Mouse (Mus musculus) right cerebral cortex, postnatal 36 days (tissue): Measurements from ENCODE around the gene Elp6.

Experiments used
- DNase-seq, 2 experiments: peaks; one replicate each; pipeline ENCODE4 v3.0.0; 2022; ENCODE audit warnings: low spot score in 2 of 2, mixed read lengths in 1 of 2

The Elp6 gene

DNA sequence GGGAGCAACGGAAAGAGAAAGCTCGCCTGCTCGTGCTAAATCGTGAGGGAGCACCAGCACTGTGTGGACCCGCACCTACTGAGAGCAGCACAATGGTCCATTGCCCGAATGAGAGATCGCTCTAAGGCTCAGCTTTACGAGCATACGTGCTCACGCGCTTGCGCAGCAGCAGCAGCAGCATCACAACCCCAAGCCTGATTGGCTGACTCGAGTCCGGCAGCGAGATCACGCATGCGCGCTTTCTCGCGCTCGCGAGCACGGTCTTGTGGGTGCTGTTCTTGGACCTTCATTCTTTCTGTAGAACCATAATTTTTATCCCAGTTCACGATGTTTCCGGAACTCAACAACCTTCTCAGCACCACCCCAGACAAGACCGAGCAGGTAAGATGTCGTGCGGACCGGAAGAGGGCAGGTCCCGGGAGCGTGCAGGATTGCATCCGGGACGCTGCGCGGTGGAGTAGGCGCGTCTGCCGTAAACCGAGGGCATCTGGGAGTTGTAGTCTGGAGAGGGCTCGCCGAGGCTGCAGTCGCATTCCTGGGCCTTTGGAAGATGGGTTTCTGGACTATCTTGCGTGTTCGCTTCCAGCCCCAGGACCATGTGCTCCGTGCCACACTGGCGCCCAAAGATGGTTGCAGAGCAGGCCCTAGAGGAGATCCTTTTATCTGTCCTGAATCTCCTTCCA, at the start of gene Elp6:
Elp6 (plus strand) TSS at position 205 of the 683 bp plus-strand sequence.
- DNase-seq: peak; percentile 91

DNA sequence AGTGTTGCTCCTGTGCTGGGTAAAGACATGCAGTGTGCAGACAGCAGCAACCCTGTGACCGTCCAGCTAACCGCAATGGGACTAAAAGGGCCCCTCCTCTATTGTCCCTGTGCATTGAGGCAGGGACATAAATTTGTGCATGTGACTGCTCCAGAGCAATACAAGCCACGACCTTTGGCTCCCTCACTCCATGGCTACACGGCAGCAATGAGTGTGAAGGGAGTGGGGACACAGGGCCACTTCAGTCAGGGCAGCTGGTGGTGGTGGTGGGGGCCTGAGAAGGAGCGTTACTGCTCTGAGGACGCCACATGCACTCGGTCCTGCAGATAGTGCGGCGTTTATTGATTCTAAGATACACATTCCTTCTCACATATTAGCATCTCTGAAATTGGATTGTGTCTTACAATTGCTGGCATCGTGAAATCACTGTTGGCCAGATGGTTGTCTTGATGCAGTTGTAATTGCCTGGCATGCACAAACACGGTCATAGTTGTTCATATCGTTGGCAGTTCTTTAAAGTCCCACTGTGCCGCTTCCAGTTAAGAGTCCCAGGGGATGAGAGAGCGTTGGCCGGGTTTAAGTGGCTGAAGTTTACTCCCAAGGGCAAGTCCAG, 49.5 kb upstream of the Elp6 start:
- no peak for DNase-seq

- no peak for DNase-seq
Observed at GRCm38 (mm10) chr9:110258646-110259045, 46.3 kb upstream of the Elp6 start.

GRCm38 (mm10) chr9:110259118-110259517, 45.9 kb upstream of the Elp6 start:
- DNase-seq: no peak

DNA sequence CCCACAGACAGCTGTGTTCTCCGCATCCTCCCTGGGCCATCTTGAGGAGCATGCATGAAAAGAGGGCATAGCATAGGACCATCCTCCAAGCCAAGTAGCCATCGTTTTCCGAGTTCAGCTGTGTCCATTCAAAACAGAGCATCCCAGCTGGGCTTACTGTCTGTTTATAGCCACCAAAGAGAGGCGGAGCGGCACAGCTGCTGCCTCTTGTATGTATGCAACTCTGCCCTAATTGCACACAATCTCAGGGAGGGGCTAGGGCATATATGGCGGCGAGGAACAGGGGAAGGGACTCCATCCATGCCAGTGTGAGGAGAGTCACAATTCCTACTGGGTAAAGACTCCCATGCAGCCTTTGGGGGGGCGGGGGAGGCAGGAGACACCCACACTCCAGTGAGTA, 41.8 kb upstream of the Elp6 start:
- no peak for DNase-seq

GRCm38 (mm10) chr9:110264991-110265390, 40.0 kb upstream of the Elp6 start:
- DNase-seq: no peak

DNA sequence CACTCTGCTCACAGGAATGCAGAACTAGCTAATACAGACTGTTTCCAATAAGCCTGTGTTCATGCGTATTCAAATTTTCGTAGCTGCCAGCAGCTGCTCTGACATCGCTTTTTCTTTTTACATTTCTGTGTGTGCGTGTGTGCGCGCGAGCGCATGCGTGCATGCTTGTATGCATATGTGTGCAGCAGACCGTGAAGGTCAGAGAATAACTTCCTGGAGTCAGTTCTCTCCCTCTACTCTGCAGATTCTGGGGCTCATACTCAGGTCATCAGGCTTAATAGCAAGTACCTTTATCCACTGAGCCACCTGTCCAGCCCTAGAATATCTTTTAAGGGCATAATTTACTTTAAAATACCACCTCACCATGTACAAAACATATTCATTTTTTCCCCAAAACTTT, 36.6 kb upstream of the Elp6 start:
- DNase-seq: no peak

- DNase-seq: no peak
Observed at GRCm38 (mm10) chr9:110272330-110272729, 32.6 kb upstream of the Elp6 start.

- DNase-seq: no peak
Observed at GRCm38 (mm10) chr9:110273507-110273906, 31.5 kb upstream of the Elp6 start.

- DNase-seq: no peak
Observed at GRCm38 (mm10) chr9:110275882-110276281, 29.1 kb upstream of the Elp6 start.

- DNase-seq: peak; percentile 70 to 71
Observed at GRCm38 (mm10) chr9:110277431-110277881, 27.5 kb upstream of the Elp6 start.

GRCm38 (mm10) chr9:110284075-110284697, 20.8 kb upstream of the Elp6 start:
- DNase-seq: no peak

DNA sequence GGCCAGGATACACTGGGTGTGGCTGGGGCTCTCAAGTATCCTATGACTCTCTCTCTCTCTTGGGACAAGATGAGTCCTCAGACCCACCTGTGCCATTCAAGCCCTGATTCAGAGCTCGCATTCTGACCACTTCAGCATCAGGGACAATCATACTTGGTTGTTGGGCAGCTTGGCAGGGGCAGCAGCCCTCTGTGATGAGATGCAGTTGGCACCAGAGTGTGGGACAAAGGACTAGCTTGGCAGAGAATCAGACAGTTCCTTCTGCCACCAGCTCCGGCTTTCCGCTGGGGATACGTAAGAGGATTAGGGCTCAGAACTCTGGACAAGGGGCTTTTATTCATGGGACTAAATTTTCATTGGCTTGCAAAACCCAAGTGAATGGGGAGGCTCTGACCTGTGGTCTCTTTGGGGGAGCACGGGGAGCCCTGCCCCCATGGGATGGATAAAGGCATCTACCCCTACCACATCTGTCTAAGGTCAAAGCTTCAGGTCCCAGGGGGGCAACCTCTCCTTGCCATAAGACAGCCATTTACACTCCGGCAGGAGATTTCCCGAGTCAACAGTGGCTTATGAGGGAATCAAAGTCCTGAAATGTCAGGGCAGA, 17.6 kb upstream of the Elp6 start:
- DNase-seq: peak; percentile 46 to 62

GRCm38 (mm10) chr9:110293254-110293718, 11.7 kb upstream of the Elp6 start:
- peak; percentile 32 to 33 for DNase-seq

DNA sequence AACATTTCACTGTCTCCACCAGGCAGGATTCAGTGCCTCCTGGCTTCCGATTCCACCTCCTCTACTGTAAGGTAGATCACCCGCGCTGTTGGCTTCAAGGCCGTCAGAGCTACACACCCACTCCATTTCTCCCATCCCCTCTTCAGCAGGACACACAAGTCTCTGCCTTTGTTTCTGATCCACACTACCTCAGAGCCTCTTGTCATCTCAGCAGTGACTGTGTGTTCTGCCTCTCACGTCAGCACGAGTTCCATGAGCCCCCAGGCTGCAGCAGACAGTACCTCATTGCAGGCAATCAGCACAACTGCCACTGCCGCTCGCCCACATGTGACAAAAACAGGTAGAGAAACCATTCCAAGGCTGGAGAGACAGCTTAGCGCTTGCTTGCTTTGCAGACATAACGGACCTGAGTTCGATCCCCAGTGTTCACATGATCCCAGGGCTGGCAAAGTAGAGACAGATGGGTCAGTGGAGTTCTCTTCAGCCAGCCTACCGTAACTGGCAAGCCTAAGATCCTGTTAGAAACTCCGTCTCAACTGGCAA, 11.0 kb upstream of the Elp6 start:
- peak; percentile 41 to 64 for DNase-seq

- no peak for DNase-seq
Observed at GRCm38 (mm10) chr9:110294786-110295185, 10.2 kb upstream of the Elp6 start.

DNA sequence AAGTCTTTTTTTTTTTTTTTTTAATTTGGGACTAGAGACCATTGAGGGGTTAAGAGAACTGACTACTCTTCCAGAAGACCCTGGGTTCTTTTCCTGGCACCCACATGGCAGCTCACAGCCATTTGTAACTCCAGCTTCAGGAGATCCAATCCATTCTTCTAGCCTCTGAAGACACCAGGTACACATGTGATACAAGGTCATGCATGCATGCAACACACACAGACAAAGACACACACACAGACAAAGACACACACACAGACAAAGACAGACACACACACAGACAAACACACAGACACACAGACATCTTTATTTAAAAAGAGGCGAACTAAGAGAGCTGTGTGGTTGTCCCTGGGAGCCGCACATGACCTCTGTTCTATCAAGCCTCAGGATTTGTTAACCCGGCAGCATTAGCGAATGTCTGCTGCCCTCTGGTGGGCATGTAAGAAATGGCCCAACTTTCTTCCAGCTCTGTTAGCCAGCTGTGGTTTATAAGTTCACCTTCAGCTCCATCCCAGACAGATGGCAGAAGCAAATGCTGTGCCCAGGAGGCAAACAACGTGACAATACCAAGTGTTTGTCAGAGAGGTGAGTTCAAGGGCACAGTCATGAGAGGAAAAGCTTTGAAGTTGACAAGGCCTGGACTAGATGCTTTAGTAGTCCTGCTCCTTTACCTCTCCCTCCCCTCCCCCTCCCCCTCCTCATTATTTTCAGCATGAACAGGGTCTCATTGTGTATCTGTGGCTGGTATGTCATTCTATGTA, 7.9 kb upstream of the Elp6 start:
- DNase-seq: peak; percentile 69 to 84

GRCm38 (mm10) chr9:110304516-110304915, 457 bp upstream of the Elp6 start:
- no peak for DNase-seq

DNA sequence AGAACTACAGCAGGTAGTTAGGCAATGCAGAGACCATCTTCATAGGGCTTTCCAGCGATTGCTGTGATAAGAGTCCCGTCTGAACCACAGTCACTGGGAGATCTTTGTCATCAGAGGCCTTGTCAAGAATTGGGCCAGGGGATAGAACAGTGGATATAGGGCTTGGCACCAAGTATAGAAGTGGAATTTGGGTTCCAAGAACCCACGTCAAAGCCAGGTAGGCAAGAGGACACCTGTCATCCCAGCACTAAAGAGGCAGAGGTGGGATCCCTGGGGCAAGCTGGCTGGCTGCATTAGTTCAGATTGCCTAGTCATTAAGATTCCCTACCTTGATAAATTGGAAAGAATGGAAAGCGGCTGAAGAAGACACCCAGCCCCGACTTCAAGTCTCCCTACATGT, 1.4 kb downstream of the Elp6 start:
- DNase-seq: no peak

- no peak for DNase-seq
Observed at GRCm38 (mm10) chr9:110314706-110315105, 9.7 kb downstream of the Elp6 start.

DNA sequence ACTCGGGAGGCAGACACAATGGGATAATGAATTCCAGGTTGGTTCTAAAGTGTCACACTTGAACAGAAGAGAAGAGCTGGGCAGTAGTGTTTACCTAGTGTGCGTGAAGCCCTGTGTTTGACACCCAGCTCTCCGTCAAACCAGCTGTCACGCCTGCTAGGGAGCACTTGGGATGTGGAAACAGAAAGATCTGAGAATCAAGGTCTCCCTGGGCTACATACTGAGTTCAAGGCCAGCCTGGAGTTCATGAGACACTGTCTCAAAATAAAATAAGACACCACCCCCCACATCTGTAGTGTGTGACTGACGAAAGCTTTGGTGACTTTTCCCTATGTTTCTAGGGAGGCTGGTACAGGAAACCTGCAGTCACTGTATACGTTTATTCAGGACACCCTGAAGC, 10.4 kb downstream of the Elp6 start:
- no peak for DNase-seq
